Mouse (Mus musculus): ENCODE data around the gene Abcf2.

- TF ChIP-seq ELF1 (IDR thresholded peaks at IDR 0.05; ENCODE audit: low read depth, low read length) (no peak), CTCF (IDR thresholded peaks at IDR 0.05 in 2 of 3, conservative IDR thresholded peaks at IDR 0.05 in 1 of 3; ENCODE audit: control insufficient read depth in 1 of 3, insufficient read depth in 1 of 3, low read depth in 2 of 3, low read length in 3 of 3, poor library complexity in 1 of 3, severe bottlenecking in 1 of 3) (no peak), POLR2A (IDR thresholded peaks at IDR 0.05; ENCODE audit: control insufficient read depth in 1 of 2, insufficient read depth in 1 of 2, low read depth in 1 of 2, low read length in 2 of 2, poor library complexity in 1 of 2) (no peak), RAD21 (IDR thresholded peaks at IDR 0.05; ENCODE audit: low read depth, low read length) (no peak), ZMIZ1 (IDR thresholded peaks at IDR 0.05; ENCODE audit: low read depth, low read length) (no peak), TAL1 (IDR thresholded peaks at IDR 0.05; ENCODE audit: low read length) (no peak), MXI1 (IDR thresholded peaks at IDR 0.05; ENCODE audit: low read depth, low read length) (no peak), RCOR1 (IDR thresholded peaks at IDR 0.05; ENCODE audit: low read depth, low read length) (no peak), USF1 (IDR thresholded peaks at IDR 0.05; ENCODE audit: low read depth, low read length) (no peak), MEF2A (IDR thresholded peaks at IDR 0.05; ENCODE audit: extremely low read depth, insufficient replicate concordance, low read depth, low read length, poor library complexity, severe bottlenecking) (no peak), TCF12 (IDR thresholded peaks at IDR 0.05; ENCODE audit: low read depth, low read length) (no peak), MAFK (IDR thresholded peaks at IDR 0.05; ENCODE audit: borderline replicate concordance, low read depth, low read length) (no peak), HCFC1 (IDR thresholded peaks at IDR 0.05; ENCODE audit: low read depth, low read length) (no peak), EP300 (IDR thresholded peaks at IDR 0.05; ENCODE audit: low read depth in 1 of 2, low read length in 2 of 2) (no peak)
Observed at GRCm38 (mm10) chr5:24605980-24606665, 28.9 kb upstream of the Abcf2 start.

Measured in MEL (cell line).